Mouse (Mus musculus) thymus, adult 2 months (tissue): ENCODE results near the gene Ntrk2.

Source experiments
- CTCF ChIP-seq: fragments of 200-500 bp; IDR thresholded peaks from 2 replicates; pipeline ENCODE4 v1.5.1; 2012; ENCODE audit warnings: mild to moderate bottlenecking, control low read depth, low read length, moderate library complexity, borderline replicate concordance; ENCODE audit not compliant: control insufficient read depth, poor library complexity, insufficient read depth; ENCODE audit errors: extremely low read depth
- POLR2A ChIP-seq: fragments of 200-500 bp; IDR thresholded peaks from 2 replicates; pipeline ENCODE4 v1.6.1; 2012; ENCODE audit warnings: mild to moderate bottlenecking, low read length, control low read depth, moderate library complexity; ENCODE audit not compliant: control insufficient read depth, poor library complexity, insufficient read depth; ENCODE audit errors: extremely low read depth

- TF ChIP-seq CTCF, result no peak
- TF ChIP-seq POLR2A, result no peak
Observed at GRCm38 (mm10) chr13:58882916-58883315, 76.5 kb downstream of the Ntrk2 start.
